Mouse (Mus musculus) layer of hippocampus, adult 2 months (tissue): Measurements from ENCODE around the gene Ccdc43. TPM values are rescaled to one million over a fixed set of nuclear protein-coding genes. Genes with fewer than 3 reads are reported as not detected.

Source experiments
- DNase-seq, 2 experiments: peaks; one replicate each; pipeline ENCODE4 v3.0.0; 2022; ENCODE audit warnings: low spot score in 2 of 2
- H3K27ac ChIP-seq: fragments of 200-600 bp; 2 replicates; pipeline ENCODE4 v1.8.1; 2022
- H3K4me3 ChIP-seq: fragments of 200-600 bp; 2 replicates; pipeline ENCODE4 v1.8.1; 2022; ENCODE audit warnings: mild to moderate bottlenecking
- CTCF ChIP-seq: fragments of 200-600 bp; conservative IDR thresholded peaks from 2 replicates; pipeline ENCODE4 v1.8.1; 2022; ENCODE audit warnings: antibody characterized with exemption, mild to moderate bottlenecking, moderate library complexity
- long read RNA-seq, 2 experiments: library from polyadenylated mRNA; stranded (forward); transcript quantifications; one replicate each; pipeline ENCODE4 v2.0.0; 2021; ENCODE audit warnings: borderline mapping rate in 2 of 2
- total RNA-seq, 2 experiments: library from RNA; stranded (reverse); gene quantifications; 2 replicates each; pipeline ENCODE4 v1.2.3; 2021

Ccdc43 gene
- total RNA-seq: 10 to 100 TPM; 33.5 to 44.7 TPM
- long read RNA-seq, experiment 1, transcript Ccdc43-201 (5 exons, 2,366 nt): major isoform, 24 of 26 reads
- long read RNA-seq, experiment 1, partial matches to known transcripts: 0 of 26 reads
- long read RNA-seq, experiment 1, other reads (novel, unspliced or antisense): 0 of 26 reads
- long read RNA-seq, experiment 2, transcript Ccdc43-201 (5 exons, 2,366 nt): major isoform, 42 of 51 reads
- long read RNA-seq, experiment 2, transcript Ccdc43-204 (4 exons, 989 nt): minor isoform, 6 of 51 reads
- long read RNA-seq, experiment 2, partial matches to known transcripts: 0 of 51 reads
- long read RNA-seq, experiment 2, other reads (novel, unspliced or antisense): 2 of 51 reads

DNA sequence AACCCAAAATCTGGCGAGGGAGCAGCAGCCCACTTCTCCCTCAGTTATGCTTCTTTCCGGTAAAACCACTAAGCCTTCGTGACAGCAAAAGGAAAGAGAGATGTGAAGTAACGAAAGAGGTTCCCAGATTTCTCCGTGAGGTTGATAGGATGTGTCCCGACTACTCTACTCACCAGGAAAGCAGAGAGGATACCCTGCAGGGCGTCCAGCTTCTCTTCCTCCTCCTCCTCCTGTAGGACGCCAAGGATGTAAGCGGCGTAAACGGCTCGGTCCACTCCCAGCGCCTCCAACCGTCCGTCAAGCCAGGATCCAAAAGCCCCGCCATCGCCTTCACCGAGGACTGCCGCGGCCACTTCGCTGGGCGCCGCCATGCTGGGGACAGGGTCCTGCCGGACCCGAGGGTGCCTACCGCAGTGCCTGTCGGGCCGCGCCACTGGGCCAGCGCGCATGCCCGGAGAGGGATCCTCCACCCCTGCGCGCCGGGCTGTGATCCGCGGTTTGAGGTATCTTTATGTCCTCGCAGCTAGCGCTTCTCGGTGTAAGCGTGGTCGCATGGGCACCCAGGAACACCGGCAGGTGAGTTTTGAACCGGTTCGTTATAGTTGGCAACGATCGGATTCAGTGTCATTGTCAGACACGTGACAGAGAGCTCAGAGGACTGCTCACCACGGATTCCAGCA, at the start of gene Ccdc43:
TSS of gene Ccdc43 (minus strand) at position 445 of the 680 bp plus-strand sequence.
- TF ChIP-seq CTCF: no peak
- peak; percentile 82 to 91 for DNase-seq
- H3K4me3 ChIP-seq: peak within 1 kb of the TSS; percentile 74

DNA sequence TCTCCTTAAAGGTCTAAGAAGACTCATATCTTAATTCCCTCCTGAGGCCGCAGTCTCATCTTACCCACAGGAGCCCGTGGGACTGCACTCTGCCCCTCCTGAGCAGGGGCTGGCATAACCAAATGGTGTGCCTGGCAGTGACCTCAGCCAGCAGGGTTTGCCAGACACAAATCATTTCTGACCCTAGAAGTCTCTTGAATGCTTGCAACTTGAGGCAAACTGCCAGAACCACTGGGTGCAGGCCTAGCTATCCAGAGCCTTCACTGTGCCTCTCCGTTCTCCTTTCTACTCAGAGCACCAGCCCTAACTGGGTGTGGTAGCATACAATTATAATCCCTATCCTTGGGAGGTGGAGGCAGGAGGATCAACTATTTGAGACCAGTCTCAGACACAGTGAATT, 47.2 kb upstream of the Ccdc43 start:
- no peak for TF ChIP-seq CTCF
- Histone ChIP-seq H3K4me3 (no peak overlapping the region), H3K27ac (no peak overlapping the region)
- no peak for DNase-seq

More for the DNA sequence above, at the start of gene Ccdc43:
- H3K27ac ChIP-seq: peak within 1 kb of the TSS; percentile 93

DNA sequence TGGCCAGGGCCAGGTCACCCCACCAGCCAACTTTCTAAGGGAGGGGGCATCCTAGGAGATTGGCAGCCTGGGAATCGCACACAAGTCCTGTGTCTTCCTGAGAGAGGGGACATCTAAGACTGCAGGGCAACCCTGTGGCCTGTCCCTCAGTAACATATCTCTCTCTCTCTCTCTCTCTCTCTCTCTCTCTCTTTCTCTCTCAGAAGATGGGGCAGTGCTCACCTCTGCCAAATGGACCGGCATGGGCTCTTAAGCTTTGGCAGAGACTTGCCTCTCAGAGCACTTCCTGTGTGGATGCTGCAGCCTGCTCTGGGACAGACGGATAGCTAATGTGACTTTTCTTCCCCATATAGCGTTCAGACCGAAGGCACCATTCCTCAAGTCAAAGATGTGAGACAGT, 45.3 kb upstream of the Ccdc43 start:
- no peak for DNase-seq
- Histone ChIP-seq H3K27ac (no peak overlapping the region), H3K4me3 (no peak overlapping the region)
- TF ChIP-seq CTCF: no peak

GRCm38 (mm10) chr11:102742066-102742465, 44.5 kb upstream of the Ccdc43 start:
- peak overlapping the region; percentile 83 for H3K27ac ChIP-seq
- no peak overlapping the region for H3K4me3 ChIP-seq
- no peak for DNase-seq
- TF ChIP-seq CTCF: no peak

DNA sequence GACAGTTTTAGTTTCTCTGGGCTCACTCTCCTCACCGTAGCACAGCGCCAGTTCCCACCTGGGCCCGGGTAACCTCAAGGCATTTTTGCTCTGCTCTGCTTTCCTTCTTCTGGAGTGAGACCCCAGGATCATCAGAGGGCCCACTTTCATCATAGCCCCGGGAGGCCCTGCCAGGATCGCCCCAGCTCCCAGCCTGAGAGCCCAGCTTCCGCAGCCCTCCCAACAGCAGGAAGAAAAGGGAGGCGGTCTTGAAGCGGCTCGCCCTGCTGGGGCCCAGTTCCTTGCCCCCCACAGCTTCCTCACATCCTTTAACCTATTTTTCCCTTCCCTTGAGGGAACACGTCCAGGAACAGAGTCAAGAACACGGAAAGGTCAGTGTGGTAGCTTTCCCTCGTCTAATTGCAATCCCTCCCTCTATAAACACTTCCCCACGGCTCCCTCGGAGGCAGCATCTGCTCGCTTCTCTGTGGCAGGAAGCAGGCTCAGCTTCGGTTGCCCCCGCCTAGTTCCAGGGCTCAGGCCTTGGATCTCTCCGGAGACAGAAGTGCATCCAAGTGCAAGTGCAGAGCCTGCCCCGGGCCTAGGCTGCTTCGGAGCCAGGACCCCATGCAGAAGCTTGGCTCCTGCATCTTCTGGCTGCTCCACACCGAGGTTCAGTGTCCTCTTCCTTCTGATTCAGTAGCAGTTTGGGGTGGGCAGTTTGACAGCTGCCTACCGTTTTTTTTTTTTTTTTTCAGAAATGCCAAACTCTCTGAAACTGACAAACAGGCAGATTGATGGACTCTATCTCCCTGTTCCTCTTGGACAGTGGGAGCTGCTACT, 43.8 kb upstream of the Ccdc43 start:
- Histone ChIP-seq H3K27ac (peak overlapping the region; percentile 83), H3K4me3 (peak overlapping the region; percentile 22)
- DNase-seq: no peak
- TF ChIP-seq CTCF: no peak; the same call in 1 of the 2 replicates

- H3K27ac ChIP-seq: peak overlapping the region; percentile 83; the same call in 1 of the 2 replicates
- no peak for TF ChIP-seq CTCF
- DNase-seq: no peak
- H3K4me3 ChIP-seq: no peak overlapping the region
Observed at GRCm38 (mm10) chr11:102740634-102741033, 43.1 kb upstream of the Ccdc43 start.

DNA sequence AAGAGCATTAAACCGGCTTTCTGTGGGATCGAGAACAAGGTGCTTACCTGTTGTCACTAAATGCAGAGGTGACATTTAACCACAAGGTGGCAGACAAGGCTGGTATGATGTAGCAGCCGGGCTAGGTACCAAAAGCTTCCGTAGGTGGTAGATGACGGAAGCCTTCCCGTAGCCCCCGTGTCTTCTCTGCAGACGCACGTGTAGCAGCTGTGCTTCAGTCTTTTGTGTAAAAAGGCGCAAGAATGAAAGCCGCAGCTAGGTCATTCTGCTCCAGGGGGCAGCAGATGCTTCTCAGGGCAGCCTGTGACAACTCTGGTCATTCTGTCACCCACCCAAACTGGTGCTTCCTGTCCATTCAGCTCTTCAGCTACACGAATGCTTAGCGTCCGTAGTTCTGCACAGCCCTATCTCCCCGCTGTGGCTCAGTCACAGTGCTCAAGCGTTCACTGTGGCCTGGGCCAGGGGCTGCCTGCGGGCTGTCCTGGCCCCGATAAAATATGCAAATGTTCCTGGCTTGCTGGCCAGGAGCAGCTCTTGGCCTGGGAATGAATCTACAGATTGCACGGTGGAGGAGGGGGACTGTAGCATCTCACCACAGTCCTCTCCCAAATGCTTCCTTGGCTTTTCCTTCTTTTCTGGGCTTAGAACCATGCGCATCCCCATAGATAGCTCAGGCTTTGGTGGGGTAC, 41.8 kb upstream of the Ccdc43 start:
- peak; percentile 69 to 71 for DNase-seq
- peak overlapping the region; percentile 51 for H3K4me3 ChIP-seq
- peak; percentile 87 for TF ChIP-seq CTCF
- H3K27ac ChIP-seq: peak overlapping the region; percentile 81

DNA sequence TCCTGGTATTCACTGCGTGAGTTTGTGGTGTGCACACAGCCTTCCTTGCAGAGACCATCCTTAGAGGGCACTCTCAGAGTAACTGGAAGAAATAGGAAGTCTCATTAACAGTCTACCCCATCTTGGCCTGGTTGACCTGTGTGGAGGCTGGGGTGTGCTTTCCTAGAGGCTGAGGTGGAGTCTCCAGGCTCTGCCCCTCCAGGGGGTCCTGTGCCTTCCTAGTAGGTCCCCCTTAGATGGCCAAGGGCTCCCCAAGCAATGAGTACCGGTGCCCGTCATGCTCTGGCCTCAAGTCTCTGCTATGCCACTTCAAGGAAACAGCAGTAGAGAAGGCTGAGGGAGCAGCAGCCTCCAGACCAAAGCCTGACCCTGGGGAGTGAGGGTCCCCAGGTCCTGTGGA, 40.5 kb upstream of the Ccdc43 start:
- TF ChIP-seq CTCF: no peak
- Histone ChIP-seq H3K4me3 (no peak overlapping the region), H3K27ac (no peak overlapping the region)
- no peak for DNase-seq

DNA sequence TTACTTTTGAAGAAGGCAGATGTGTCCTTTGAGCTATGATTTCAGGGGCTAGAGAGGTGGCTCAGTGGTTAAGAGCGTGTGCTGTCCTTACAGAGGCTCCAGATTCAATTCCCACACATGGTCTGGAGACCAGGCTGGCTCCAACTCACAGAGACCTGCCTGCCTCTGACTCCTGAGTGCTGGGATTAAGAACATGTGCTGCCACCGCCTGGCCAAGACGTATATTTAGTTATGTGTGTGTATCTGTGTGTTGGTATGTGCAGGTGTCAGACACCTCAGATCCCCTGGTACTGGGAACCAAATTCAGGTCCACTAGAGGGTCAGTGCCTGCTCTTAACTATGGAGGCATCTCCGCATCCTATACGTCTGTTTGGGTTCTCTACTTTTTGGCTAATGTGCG, 37.4 kb upstream of the Ccdc43 start:
- Histone ChIP-seq H3K4me3 (no peak overlapping the region), H3K27ac (no peak overlapping the region)
- TF ChIP-seq CTCF: no peak
- DNase-seq: no peak

GRCm38 (mm10) chr11:102733146-102733545, 35.6 kb upstream of the Ccdc43 start:
- H3K4me3 ChIP-seq: no peak overlapping the region
- no peak overlapping the region for H3K27ac ChIP-seq
- DNase-seq: no peak
- TF ChIP-seq CTCF: no peak

DNA sequence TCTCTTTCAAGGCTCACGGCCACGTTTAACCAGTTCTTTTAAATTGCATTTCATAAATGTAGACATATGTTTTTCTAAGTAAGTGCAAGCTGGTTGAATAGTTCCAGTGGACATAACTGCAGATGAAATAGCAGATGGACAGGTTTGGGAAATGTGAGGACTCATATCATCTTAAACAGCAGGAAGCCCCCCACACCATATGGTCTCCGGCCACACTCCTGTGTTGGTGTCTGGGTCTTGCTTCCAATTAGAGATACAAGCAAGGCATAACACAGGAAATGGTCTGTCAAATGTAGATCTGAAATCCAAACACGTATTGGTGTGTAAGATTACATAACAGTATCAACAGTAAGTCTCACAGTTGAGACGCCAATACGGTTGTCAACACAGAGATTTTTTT, 33.8 kb upstream of the Ccdc43 start:
- Histone ChIP-seq H3K4me3 (no peak overlapping the region), H3K27ac (no peak overlapping the region)
- TF ChIP-seq CTCF: no peak
- DNase-seq: no peak

GRCm38 (mm10) chr11:102729835-102730234, 32.3 kb upstream of the Ccdc43 start:
- TF ChIP-seq CTCF: no peak
- no peak for DNase-seq
- no peak overlapping the region for H3K4me3 ChIP-seq
- no peak overlapping the region for H3K27ac ChIP-seq
